Mouse (Mus musculus) heart, postnatal 0 days (tissue): ENCODE data around the gene Gm10959.

Experiments
- CTCF ChIP-seq: IDR thresholded peaks from 2 replicates; pipeline ENCODE4 v1.5.1; 2016; ENCODE audit warnings: antibody characterized with exemption, control low read depth, low read depth
- EP300 ChIP-seq: IDR thresholded peaks from 2 replicates; pipeline ENCODE4 v1.6.1; 2016; ENCODE audit warnings: antibody characterized with exemption, low read depth

GRCm38 (mm10) chr3:122929723-122930122, 10.6 kb upstream of the Gm10959 start:
- TF ChIP-seq CTCF (no peak), EP300 (no peak)
